Mouse (Mus musculus) adrenal gland, adult 2 months (tissue): ENCODE measurements around the gene Crat. TPM values are rescaled to one million over a fixed set of nuclear protein-coding genes. Genes with fewer than 3 reads are reported as not detected.

Experiments used
- DNase-seq: peaks from one replicate; pipeline ENCODE4 v3.0.0; 2021
- long read RNA-seq: library from polyadenylated mRNA; stranded (forward); transcript quantifications from one replicate; pipeline ENCODE4 v2.0.0, GENCODE M21; 2021
- polyA plus RNA-seq: library from polyadenylated mRNA; depleted of rRNA; stranded (reverse); fragments of >200 nt; gene quantifications from 2 replicates; pipeline ENCODE4 v1.2.3, GENCODE M21; 2012; rRNA removed
- total RNA-seq, 2 experiments: library from RNA; stranded (reverse); gene quantifications; 2 replicates each; pipeline ENCODE4 v1.2.3; 2021

Gene Crat
- total RNA-seq (100 to 1,000 TPM; 216 to 274 TPM), polyA plus RNA-seq (326 and 448 TPM in 2 replicates)
- long read RNA-seq, transcript Crat-201 (14 exons, 3,833 nt): major isoform, 105 of 278 reads
- long read RNA-seq, partial matches to known transcripts: 16 of 278 reads
- long read RNA-seq, other reads (novel, unspliced or antisense): 157 of 278 reads

- DNase-seq: peak; percentile 97
Observed at GRCm38 (mm10) chr2:30415157-30415935, at the start of gene Crat. Gene Crat (minus strand): TSS chr2:30415813.

- DNase-seq: no peak
Observed at GRCm38 (mm10) chr2:30464411-30464810, 48.8 kb upstream of the Crat start.

GRCm38 (mm10) chr2:30463904-30464330 is 48.3 kb upstream of the Crat start:
- peak; percentile 81 for DNase-seq

GRCm38 (mm10) chr2:30463341-30463761 is 47.7 kb upstream of the Crat start:
- no peak for DNase-seq

GRCm38 (mm10) chr2:30459241-30459640 is 43.6 kb upstream of the Crat start:
- no peak for DNase-seq

- DNase-seq: no peak
Observed at GRCm38 (mm10) chr2:30458349-30458748, 42.7 kb upstream of the Crat start.

GRCm38 (mm10) chr2:30456104-30456980 is 40.7 kb upstream of the Crat start:
- DNase-seq: no peak

GRCm38 (mm10) chr2:30454587-30454986 is 39.0 kb upstream of the Crat start:
- no peak for DNase-seq

GRCm38 (mm10) chr2:30453570-30453969 is 38.0 kb upstream of the Crat start:
- DNase-seq: no peak

- DNase-seq: no peak
Observed at GRCm38 (mm10) chr2:30451525-30451924, 35.9 kb upstream of the Crat start.

GRCm38 (mm10) chr2:30450530-30450929 is 34.9 kb upstream of the Crat start:
- no peak for DNase-seq

- DNase-seq: no peak
Observed at GRCm38 (mm10) chr2:30448371-30448770, 32.8 kb upstream of the Crat start.

- DNase-seq: peak; percentile 33
Observed at GRCm38 (mm10) chr2:30446891-30447826, 31.5 kb upstream of the Crat start.

GRCm38 (mm10) chr2:30445312-30445711 is 29.7 kb upstream of the Crat start:
- peak; percentile 24 for DNase-seq

GRCm38 (mm10) chr2:30444450-30444849 is 28.8 kb upstream of the Crat start:
- DNase-seq: no peak

GRCm38 (mm10) chr2:30444006-30444405 is 28.4 kb upstream of the Crat start:
- no peak for DNase-seq

GRCm38 (mm10) chr2:30443281-30443680 is 27.7 kb upstream of the Crat start:
- DNase-seq: no peak

- peak; percentile 41 for DNase-seq
Observed at GRCm38 (mm10) chr2:30442498-30442890, 26.9 kb upstream of the Crat start.

- peak; percentile 87 for DNase-seq
Observed at GRCm38 (mm10) chr2:30441518-30442497, 26.2 kb upstream of the Crat start.
